Mouse (Mus musculus): Measurements from ENCODE around the gene Gm9736.
"Not testable (repeated sequence)": the region's sequence is repeated elsewhere in the genome, so short reads cannot be mapped to it uniquely, and the experiment has no call there.

GRCm38 (mm10) chr10:77776844-77777243 is 25.7 kb upstream of the Gm9736 start, which contains the start of gene Gm7138:
- not testable (repeated sequence) for TF ChIP-seq CTCF, EP300 (IDR thresholded peaks at IDR 0.05; ENCODE audit: low read depth)
